Mouse (Mus musculus) layer of hippocampus, postnatal 25 days (tissue): Measurements from ENCODE around the gene Hipk2. TPM values are rescaled to one million over a fixed set of nuclear protein-coding genes. Genes with fewer than 3 reads are reported as not detected.
A peak's percentile ranks its signal among the peaks of the same experiment; 100 is the strongest.

Experiments
- DNase-seq, 2 experiments: peaks; one replicate each; pipeline ENCODE4 v3.0.0; 2022; ENCODE audit warnings: mixed read lengths in 2 of 2, low spot score in 1 of 2; ENCODE audit errors: extremely low spot score in 1 of 2
- total RNA-seq, 2 experiments: library from RNA; stranded (reverse); gene quantifications; 2 replicates each; pipeline ENCODE4 v1.2.3; 2021

The Hipk2 gene
- total RNA-seq, 2 experiments from 2014 or later = 50.2 to 66.2 TPM

- DNase-seq = no peak
These were observed 30.0 kb upstream of the Hipk2 start for GRCm38 (mm10) chr6:38906005-38906404.

DNA sequence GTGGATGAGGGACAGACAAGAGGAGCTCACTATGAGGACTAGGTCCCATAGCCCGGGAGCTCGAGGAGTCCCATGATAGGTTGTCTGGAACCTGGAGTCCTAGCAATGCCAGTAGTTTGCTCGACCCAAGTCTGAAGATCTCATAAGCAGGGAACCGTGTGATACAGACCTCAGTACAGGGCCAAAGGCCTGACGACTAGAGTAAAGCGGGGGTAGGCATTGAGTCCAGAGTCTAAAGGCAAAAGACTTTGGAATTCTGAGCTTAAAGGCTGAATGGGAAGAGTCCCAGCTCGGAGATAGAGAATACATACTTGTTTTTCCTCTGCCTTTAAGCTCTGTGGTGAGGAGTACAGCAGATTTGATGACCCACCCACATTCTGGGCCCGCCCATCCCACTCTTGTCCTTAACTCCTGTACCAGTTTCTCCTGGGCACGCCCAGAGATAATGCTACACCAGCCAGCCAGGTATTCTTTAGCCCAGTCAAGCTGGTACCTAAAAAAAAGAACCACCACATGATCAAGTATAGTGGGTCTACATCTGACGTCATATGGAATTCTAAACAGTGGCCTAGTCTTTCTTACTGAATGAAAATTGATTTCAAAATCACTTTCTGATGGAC, 27.0 kb upstream of the Hipk2 start:
- no peak for DNase-seq

DNA sequence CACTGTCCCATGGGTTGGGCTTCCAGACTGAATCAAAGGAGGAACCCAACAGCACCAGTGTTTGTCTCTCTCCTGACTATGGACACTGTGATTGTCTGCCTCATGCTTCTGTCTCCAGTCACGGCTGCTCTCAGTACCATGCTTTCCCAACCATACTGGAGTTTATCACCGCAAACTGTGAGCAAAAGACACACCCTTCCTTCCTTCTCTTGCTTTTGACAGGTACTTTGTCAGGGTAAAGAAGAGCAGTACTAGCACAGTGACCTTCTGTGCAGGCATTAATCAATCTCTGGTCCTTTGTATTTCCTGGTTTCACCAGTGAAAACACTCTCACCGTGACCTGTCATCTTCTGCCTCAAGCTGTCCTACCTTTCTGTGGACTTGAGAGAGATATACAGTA, 25.7 kb upstream of the Hipk2 start:
- DNase-seq = no peak

DNA sequence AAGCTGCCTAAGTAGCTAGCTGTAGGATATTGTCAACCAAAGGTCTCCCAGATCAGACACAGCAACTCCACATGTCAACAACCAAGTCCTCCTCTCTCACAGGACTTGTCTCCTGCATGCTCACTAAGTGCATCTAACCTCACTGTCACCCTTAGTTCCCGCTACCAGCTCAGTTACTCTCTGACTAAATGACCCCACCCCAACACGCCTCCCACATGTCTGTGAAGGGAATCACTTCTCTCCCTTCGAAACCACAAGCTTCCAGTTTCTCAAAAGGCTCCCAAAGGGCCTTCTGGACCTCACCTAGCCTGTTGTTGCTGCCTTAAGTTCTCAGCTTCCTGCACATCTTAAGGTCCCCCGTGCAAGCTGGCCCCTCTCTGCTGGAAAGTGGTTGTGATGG, 25.2 kb upstream of the Hipk2 start:
- no peak for DNase-seq

- no peak for DNase-seq
These were observed 24.6 kb upstream of the Hipk2 start for GRCm38 (mm10) chr6:38900479-38901126.

DNA sequence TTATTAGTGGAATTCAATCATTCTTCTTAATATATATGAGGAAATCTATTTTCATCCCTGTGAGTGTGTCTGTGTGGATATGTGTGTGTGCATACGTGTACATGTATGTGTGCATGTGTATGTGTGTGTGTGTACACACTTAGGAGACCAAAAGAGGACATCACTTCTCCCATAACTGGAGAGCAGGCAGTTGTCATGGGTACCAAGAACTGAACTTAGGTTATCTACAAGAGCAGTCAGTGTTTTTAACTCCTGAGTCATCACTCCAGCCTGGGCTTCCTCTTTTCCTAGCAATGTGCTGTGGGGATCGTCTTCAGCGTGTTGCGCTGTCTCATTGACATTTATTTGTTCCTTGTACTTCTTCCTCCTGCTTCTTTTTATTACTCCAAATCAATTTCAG, 24.1 kb upstream of the Hipk2 start:
- DNase-seq = no peak

- no peak for DNase-seq
These were observed 17.6 kb upstream of the Hipk2 start for GRCm38 (mm10) chr6:38893615-38894014.

DNA sequence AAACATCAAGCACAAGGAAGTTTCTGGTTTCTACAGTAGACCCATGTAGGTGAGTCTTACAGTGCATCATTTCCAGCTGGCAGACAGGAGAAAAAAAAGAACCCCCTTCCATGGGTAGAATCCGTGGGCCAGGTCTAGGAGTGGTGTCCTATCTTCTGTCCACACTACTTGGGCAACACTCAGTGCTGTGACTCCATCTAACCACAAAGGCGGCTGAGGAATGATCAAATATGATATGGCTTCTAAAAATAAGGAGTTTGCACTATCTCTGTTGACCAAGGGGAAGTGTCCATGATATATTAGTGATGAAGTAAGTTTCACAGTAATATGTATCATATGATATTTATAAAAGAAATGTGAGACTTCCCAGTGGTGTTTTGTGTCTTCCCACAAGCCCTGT, 16.1 kb upstream of the Hipk2 start:
- no peak for DNase-seq

GRCm38 (mm10) chr6:38889156-38889555, 13.2 kb upstream of the Hipk2 start:
- DNase-seq = no peak

DNA sequence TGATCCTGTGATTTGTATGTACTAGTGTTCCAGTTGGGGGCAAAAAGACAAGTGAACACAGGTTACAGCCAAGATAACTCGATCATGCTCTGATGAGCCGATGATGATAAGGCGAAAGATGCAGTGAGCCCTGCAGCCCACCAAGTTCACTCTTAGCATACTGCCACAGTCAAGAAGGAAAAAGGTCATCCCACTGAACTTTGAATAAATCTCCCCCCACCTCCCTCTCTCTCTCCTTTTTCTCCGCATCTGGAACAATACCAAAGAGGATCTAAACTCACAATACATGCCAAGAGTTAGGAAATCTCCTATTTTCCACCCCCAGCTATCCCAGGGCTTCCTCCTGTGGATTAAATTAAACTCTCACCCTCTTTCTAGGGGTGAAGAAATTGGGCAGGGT, 11.5 kb upstream of the Hipk2 start:
- DNase-seq = no peak

GRCm38 (mm10) chr6:38885132-38885531, 9.2 kb upstream of the Hipk2 start:
- no peak for DNase-seq

DNA sequence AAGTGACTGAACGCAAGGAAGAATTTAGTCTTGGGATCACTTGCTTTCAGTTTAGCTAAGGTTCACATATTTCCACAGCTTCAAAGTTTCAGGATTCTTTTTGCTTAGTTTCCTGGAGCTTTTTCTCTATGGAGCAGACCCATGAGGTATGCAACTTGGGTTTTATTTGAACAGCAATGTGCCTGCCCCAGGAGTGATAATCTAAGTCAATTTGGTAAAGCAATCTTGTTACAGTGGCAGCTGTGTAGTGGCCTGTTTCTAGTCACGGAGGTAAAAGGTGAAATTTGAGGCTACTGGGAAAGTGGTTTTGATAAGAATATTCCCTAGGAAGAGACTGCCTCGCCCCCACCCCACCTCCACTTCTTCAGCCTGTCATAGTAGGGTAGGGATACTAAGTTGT, 8.5 kb upstream of the Hipk2 start:
- DNase-seq = no peak

GRCm38 (mm10) chr6:38882728-38883171, 6.8 kb upstream of the Hipk2 start:
- DNase-seq = no peak

DNA sequence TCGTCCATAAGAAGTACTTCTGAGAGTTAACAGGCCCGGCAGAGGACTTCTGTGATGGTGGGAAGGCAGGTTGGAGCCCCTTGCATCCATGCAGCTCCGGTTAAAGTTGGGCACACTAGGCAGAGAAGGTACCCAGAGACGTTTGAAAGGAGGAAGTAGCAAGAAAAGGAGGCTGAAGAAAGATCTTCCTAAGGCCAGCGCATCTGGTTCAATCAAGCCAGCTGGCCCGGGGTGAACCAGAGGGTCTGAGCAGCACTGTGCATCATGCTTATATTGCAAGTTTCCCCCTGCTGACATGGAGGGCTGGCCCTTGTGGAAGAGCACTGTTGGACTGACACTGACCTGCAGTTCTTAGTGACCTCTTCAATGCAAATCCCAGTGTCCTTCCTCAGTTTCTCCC, 6.0 kb upstream of the Hipk2 start:
- DNase-seq = no peak

GRCm38 (mm10) chr6:38881468-38881867, 5.5 kb upstream of the Hipk2 start:
- no peak for DNase-seq

GRCm38 (mm10) chr6:38877674-38878073, 1.7 kb upstream of the Hipk2 start:
- no peak for DNase-seq

DNA sequence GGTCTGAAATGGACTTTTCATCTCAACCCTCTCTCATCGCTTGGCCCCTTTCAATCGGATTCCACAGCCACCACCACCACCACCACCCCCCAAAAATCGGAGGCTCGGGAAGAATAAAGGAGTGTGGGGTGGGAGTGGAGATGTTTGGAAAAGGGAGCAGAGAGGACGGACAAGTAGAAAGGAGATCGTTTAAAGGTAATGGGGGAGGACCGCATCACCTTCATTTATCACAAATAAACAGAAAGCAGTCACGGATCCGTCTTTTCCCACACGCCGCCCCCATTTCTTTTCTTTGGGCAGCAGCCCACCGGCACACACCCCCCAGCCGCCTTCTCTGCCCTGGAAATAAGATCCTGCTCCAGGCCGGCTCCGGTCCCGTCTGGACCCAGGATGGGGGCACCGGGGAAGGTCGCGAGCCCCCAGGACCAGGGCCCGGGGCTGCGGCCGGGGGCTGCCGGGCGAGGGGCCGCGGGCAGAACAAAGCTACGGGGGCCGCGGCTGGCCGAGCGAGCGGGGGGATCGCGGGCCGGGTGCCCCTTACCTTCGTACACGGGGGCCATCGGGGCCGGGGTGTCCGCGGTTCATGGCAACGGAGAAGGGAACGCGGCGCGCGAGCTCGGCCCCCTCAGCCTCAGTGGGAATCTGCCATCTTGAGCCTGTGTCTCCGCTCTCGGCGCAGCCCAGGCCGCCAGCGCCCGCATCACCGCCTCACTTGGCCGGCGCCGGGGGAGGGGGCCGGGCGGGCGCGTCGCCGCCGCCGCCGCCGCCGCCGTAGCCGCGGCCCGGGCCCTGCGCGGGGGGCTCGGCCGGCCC, 501 bp downstream of the Hipk2 start, which contains the start of gene Tbxas1:
Gene Tbxas1 (plus strand): TSS at position 147 of the 813 bp plus-strand sequence.
- peak; percentile 23 to 40 for DNase-seq

- DNase-seq = no peak
These were observed 1.3 kb downstream of the Hipk2 start for GRCm38 (mm10) chr6:38874565-38875257.

- DNase-seq = peak in 1 of 2 experiments; percentile 55
These were observed 1.9 kb downstream of the Hipk2 start for GRCm38 (mm10) chr6:38874035-38874434.

DNA sequence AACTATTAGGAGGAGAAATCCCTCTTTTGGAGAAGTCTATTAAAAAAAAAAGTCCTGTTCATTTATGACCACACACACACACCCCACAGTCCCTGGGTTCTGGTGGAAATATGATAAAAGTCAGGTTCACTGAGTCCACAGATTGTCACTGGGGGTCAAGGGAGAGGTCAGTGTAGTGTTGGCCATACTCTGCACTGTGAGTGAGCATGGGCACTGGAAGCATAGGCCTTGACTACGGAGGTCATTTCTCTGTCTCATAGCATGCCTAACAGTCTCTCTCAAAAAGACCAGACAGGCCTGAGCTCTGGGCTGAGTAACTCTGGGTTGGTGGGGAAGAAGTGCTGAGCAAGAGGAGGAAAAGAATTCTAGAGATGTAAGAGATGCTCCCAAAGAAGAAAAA, 2.6 kb downstream of the Hipk2 start:
- no peak for DNase-seq

- no peak for DNase-seq
These were observed 4.9 kb downstream of the Hipk2 start for GRCm38 (mm10) chr6:38871051-38871450.
